Mouse (Mus musculus): ENCODE data around the gene Naaa. TPM values are rescaled to one million over a fixed set of nuclear protein-coding genes. Genes with fewer than 3 reads are reported as not detected.

The Naaa gene
- polyA plus RNA-seq, 1 experiment from 2014 or later = 6.6 TPM

Other genes starting within 250 kb of the Naaa start
- 1.0 TPM in 2 replicates for gene Cdkl2, start 234.3 kb downstream of the Naaa start, polyA plus RNA-seq (2016; fragmentation: Nextera tagmentation; extraction: Ambion mirVana)
- 186 and 193 TPM in 2 replicates for gene G3bp2, start 194.5 kb downstream of the Naaa start, polyA plus RNA-seq (2016; fragmentation: Nextera tagmentation; extraction: Ambion mirVana)
- 39.9 and 41.9 TPM in 2 replicates for gene Uso1, start 140.2 kb downstream of the Naaa start, polyA plus RNA-seq (2016; fragmentation: Nextera tagmentation; extraction: Ambion mirVana)
- not detected in 2 replicates for gene U90926, start 62.8 kb downstream of the Naaa start, polyA plus RNA-seq (2016; fragmentation: Nextera tagmentation; extraction: Ambion mirVana)
- not detected in 2 replicates for gene Ppef2, start 21.9 kb downstream of the Naaa start, polyA plus RNA-seq (2016; fragmentation: Nextera tagmentation; extraction: Ambion mirVana)
- 28.5 and 29.0 TPM in 2 replicates for gene Sdad1, start 32.3 kb upstream of the Naaa start, polyA plus RNA-seq (2016; fragmentation: Nextera tagmentation; extraction: Ambion mirVana)
- not detected in 2 replicates for gene Cxcl9, start 49.9 kb upstream of the Naaa start, polyA plus RNA-seq (2016; fragmentation: Nextera tagmentation; extraction: Ambion mirVana)
- gene Art3, start 53.7 kb upstream of the Naaa start, polyA plus RNA-seq (2016; fragmentation: Nextera tagmentation; extraction: Ambion mirVana) = 37.5 and 41.5 TPM in 2 replicates
- 0.30 and 0.52 TPM in 2 replicates for gene Cxcl10, start 70.7 kb upstream of the Naaa start, polyA plus RNA-seq (2016; fragmentation: Nextera tagmentation; extraction: Ambion mirVana)
- gene Nup54, start 157.0 kb upstream of the Naaa start, polyA plus RNA-seq (2016; fragmentation: Nextera tagmentation; extraction: Ambion mirVana) = 42.6 and 44.6 TPM in 2 replicates
- 17.7 and 18.0 TPM in 2 replicates for gene Scarb2, start 228.7 kb upstream of the Naaa start, polyA plus RNA-seq (2016; fragmentation: Nextera tagmentation; extraction: Ambion mirVana)